Mouse (Mus musculus) gastrocnemius, adult 8-10 months (tissue): ENCODE data around the gene Praf2. TPM values are rescaled to one million over a fixed set of nuclear protein-coding genes. Genes with fewer than 3 reads are reported as not detected.

Experiments used
- DNase-seq, 2 experiments: peaks; one replicate each; pipeline ENCODE4 v3.0.0; 2022; ENCODE audit warnings: low spot score in 2 of 2
- total RNA-seq, 4 experiments: library from RNA; stranded (reverse); gene quantifications; 2 replicates each; pipeline ENCODE4 v1.2.4; 2022

Gene Praf2
- total RNA-seq, 4 experiments from 2014 or later, result 3.6 to 4.6 (median 3.7) TPM

GRCm38 (mm10) chrX:7778450-7779244 lies 50.4 kb downstream of the Praf2 start:
- DNase-seq, result no peak

- DNase-seq, result no peak
These were observed 51.1 kb downstream of the Praf2 start for GRCm38 (mm10) chrX:7779294-7779693.

Other genes with a start within 250 kb of the Praf2 start
- under 1 TPM in 2 of 4 experiments, not detected in 2; 0.19 to 0.59 TPM for gene Foxp3, start 154.8 kb upstream of the Praf2 start, total RNA-seq
- gene Ppp1r3f, start 154.2 kb upstream of the Praf2 start, total RNA-seq, result 1 to 10 TPM; 2.4 to 4.7 (median 4.3) TPM
- 10 to 100 TPM; 10.1 to 13.8 (median 11.6) TPM for gene Ccdc22, start 122.9 kb upstream of the Praf2 start, total RNA-seq
- not detected for gene Cacna1f, start 121.4 kb upstream of the Praf2 start, total RNA-seq
- 1 to 10 TPM in 3 of 4 experiments, under 1 TPM in 1; 0.73 to 4.3 (median 2.2) TPM for gene Syp, start 90.0 kb upstream of the Praf2 start, total RNA-seq
- gene Prickle3, start 71.2 kb upstream of the Praf2 start, total RNA-seq, result 10 to 100 TPM; 13.4 to 22.6 (median 17.0) TPM
- 10 to 100 TPM; 29.6 to 34.3 (median 33.3) TPM for gene Plp2, start 57.0 kb upstream of the Praf2 start, total RNA-seq
- gene Magix, start 47.2 kb upstream of the Praf2 start, total RNA-seq, result 10 to 100 TPM; 21.4 to 25.1 (median 22.7) TPM
- gene Gpkow, start 31.3 kb upstream of the Praf2 start, total RNA-seq, result 10 to 100 TPM; 12.4 to 13.2 (median 12.7) TPM
- 10 to 100 TPM; 34.5 to 41.8 (median 37.8) TPM for gene Wdr45, start 14.1 kb upstream of the Praf2 start, total RNA-seq
- gene Gm45208, start 6.2 kb upstream of the Praf2 start, total RNA-seq, result under 1 TPM in 1 of 4 experiments, not detected in 3; 0.83 TPM
- gene Ccdc120, start 22.5 kb downstream of the Praf2 start, total RNA-seq, result 1 to 10 TPM in 1 of 4 experiments, under 1 TPM in 2, not detected in 1; 0.34 to 1.1 (median 0.86) TPM
- 1 to 10 TPM; 6.0 to 8.1 (median 7.6) TPM for gene Tfe3, start 34.1 kb downstream of the Praf2 start, total RNA-seq
- gene Gripap1, start 61.3 kb downstream of the Praf2 start, total RNA-seq, result 10 to 100 TPM; 15.5 to 19.4 (median 16.1) TPM
- gene Kcnd1, start 93.8 kb downstream of the Praf2 start, total RNA-seq, result under 1 TPM; 0.05 to 0.16 (median 0.12) TPM
- 10 to 100 TPM; 13.8 to 17.8 (median 15.6) TPM for gene Otud5, start 112.9 kb downstream of the Praf2 start, total RNA-seq
- 1 to 10 TPM; 1.1 to 3.3 (median 1.7) TPM for gene Pim2, start 149.8 kb downstream of the Praf2 start, total RNA-seq
- 10 to 100 TPM in 2 of 4 experiments, 1 to 10 TPM in 2; 8.5 to 11.3 (median 10.2) TPM for gene Slc35a2, start 155.6 kb downstream of the Praf2 start, total RNA-seq
- gene Pqbp1, start 170.8 kb downstream of the Praf2 start, total RNA-seq, result 10 to 100 TPM; 17.3 to 20.6 (median 19.3) TPM
- 10 to 100 TPM; 47.8 to 58.6 (median 53.9) TPM for gene Timm17b, start 170.9 kb downstream of the Praf2 start, total RNA-seq
- not detected for gene Gm10491, start 179.4 kb downstream of the Praf2 start, total RNA-seq
- 1 to 10 TPM in 1 of 4 experiments, under 1 TPM in 1, not detected in 2; 0.87 to 1.5 TPM for gene Gm10490, start 181.1 kb downstream of the Praf2 start, total RNA-seq
- gene Pcsk1n, start 191.4 kb downstream of the Praf2 start, total RNA-seq, result not detected
- not detected for gene Eras, start 200.2 kb downstream of the Praf2 start, total RNA-seq
- gene Hdac6, start 219.4 kb downstream of the Praf2 start, total RNA-seq, result 1 to 10 TPM; 3.8 to 6.2 (median 4.2) TPM
- gene Gata1, start 249.6 kb downstream of the Praf2 start, total RNA-seq, result under 1 TPM in 1 of 4 experiments, not detected in 3; 0.13 TPM